Mouse (Mus musculus) frontal cortex, postnatal 36 days (tissue): ENCODE measurements around the gene Ap3m1.
A peak's percentile ranks its signal among the peaks of the same experiment; 100 is the strongest.
"Not testable (repeated sequence)": the region's sequence is repeated elsewhere in the genome, so short reads cannot be mapped to it uniquely, and the experiment has no call there.

Source experiments
- DNase-seq, 2 experiments: peaks; one replicate each; pipeline ENCODE4 v3.0.0; 2022; ENCODE audit warnings: low spot score in 2 of 2

Ap3m1 gene

GRCm38 (mm10) chr14:21052112-21052780 is at the start of gene Ap3m1, which contains the start of gene Adk:
TSS of gene Ap3m1 (minus strand) at chr14:21052508.
TSS of gene Adk (plus strand) at chr14:21052574.
- peak; percentile 94 to 95 for DNase-seq

GRCm38 (mm10) chr14:21101562-21101961 is 49.3 kb upstream of the Ap3m1 start:
- no peak for DNase-seq

GRCm38 (mm10) chr14:21100876-21101275 is 48.6 kb upstream of the Ap3m1 start:
- no peak for DNase-seq

- peak; percentile 47 to 49 for DNase-seq
These were observed 47.1 kb upstream of the Ap3m1 start for GRCm38 (mm10) chr14:21099371-21099770.

GRCm38 (mm10) chr14:21096689-21097088 is 44.4 kb upstream of the Ap3m1 start:
- no peak for DNase-seq

- no peak for DNase-seq
These were observed 44.0 kb upstream of the Ap3m1 start for GRCm38 (mm10) chr14:21096279-21096678.

- not testable (repeated sequence) for DNase-seq
These were observed 41.9 kb upstream of the Ap3m1 start for GRCm38 (mm10) chr14:21094161-21094560.

- no peak for DNase-seq
These were observed 38.7 kb upstream of the Ap3m1 start for GRCm38 (mm10) chr14:21090930-21091486.

GRCm38 (mm10) chr14:21090400-21090799 is 38.1 kb upstream of the Ap3m1 start:
- no peak for DNase-seq

GRCm38 (mm10) chr14:21088731-21089130 is 36.4 kb upstream of the Ap3m1 start:
- DNase-seq = no peak

GRCm38 (mm10) chr14:21087390-21088060 is 35.2 kb upstream of the Ap3m1 start:
- DNase-seq = no peak

GRCm38 (mm10) chr14:21086827-21087351 is 34.6 kb upstream of the Ap3m1 start:
- DNase-seq = no peak

GRCm38 (mm10) chr14:21086106-21086505 is 33.8 kb upstream of the Ap3m1 start:
- no peak for DNase-seq

GRCm38 (mm10) chr14:21085666-21086065 is 33.4 kb upstream of the Ap3m1 start:
- no peak for DNase-seq

- DNase-seq = no peak
These were observed 30.5 kb upstream of the Ap3m1 start for GRCm38 (mm10) chr14:21082823-21083222.

GRCm38 (mm10) chr14:21078511-21078910 is 26.2 kb upstream of the Ap3m1 start:
- DNase-seq = no peak

- DNase-seq = no peak
These were observed 25.6 kb upstream of the Ap3m1 start for GRCm38 (mm10) chr14:21077939-21078338.

GRCm38 (mm10) chr14:21076501-21077194 is 24.3 kb upstream of the Ap3m1 start:
- DNase-seq = no peak

GRCm38 (mm10) chr14:21075751-21076500 is 23.6 kb upstream of the Ap3m1 start:
- peak; percentile 86 to 88 for DNase-seq

GRCm38 (mm10) chr14:21074398-21075320 is 22.4 kb upstream of the Ap3m1 start:
- DNase-seq = no peak
